Mouse (Mus musculus) adrenal gland, postnatal 25 days (tissue): ENCODE results near the gene Ufd1. TPM values are rescaled to one million over a fixed set of nuclear protein-coding genes. Genes with fewer than 3 reads are reported as not detected.

Experiments used
- DNase-seq: peaks from one replicate; pipeline ENCODE4 v3.0.0; 2021; ENCODE audit warnings: mixed read lengths
- long read RNA-seq: library from polyadenylated mRNA; stranded (forward); transcript quantifications from one replicate; pipeline ENCODE4 v2.0.0, GENCODE M21; 2021
- total RNA-seq: library from RNA; stranded (reverse); gene quantifications from 2 replicates; pipeline ENCODE4 v1.2.3, GENCODE M21; 2021

Gene Ufd1
- 95.5 and 124 TPM in 2 replicates for total RNA-seq
- long read RNA-seq, transcript Ufd1-201 (12 exons, 1,996 nt), result major isoform, 62 of 92 reads
- long read RNA-seq, partial matches to known transcripts, result 10 of 92 reads
- long read RNA-seq, other reads (novel, unspliced or antisense), result 20 of 92 reads

- peak; percentile 86 for DNase-seq
Observed at GRCm38 (mm10) chr16:18811468-18812384, at the start of gene Ufd1, which contains the start of gene Cdc45. TSS of gene Ufd1 (plus strand) at chr16:18811779. TSS of gene Cdc45 (minus strand) at chr16:18811987.

- DNase-seq, result no peak
Observed at GRCm38 (mm10) chr16:18762960-18763359, 48.6 kb upstream of the Ufd1 start.

- no peak for DNase-seq
Observed at GRCm38 (mm10) chr16:18766390-18766789, 45.2 kb upstream of the Ufd1 start.

- DNase-seq, result no peak
Observed at GRCm38 (mm10) chr16:18769501-18769900, 42.1 kb upstream of the Ufd1 start.

- no peak for DNase-seq
Observed at GRCm38 (mm10) chr16:18773936-18774335, 37.6 kb upstream of the Ufd1 start.

- DNase-seq, result peak; percentile 32
Observed at GRCm38 (mm10) chr16:18775621-18776555, 35.7 kb upstream of the Ufd1 start.

GRCm38 (mm10) chr16:18776556-18777100, 35.0 kb upstream of the Ufd1 start, which contains the start of gene Cldn5:
TSS of gene Cldn5 (plus strand) at chr16:18776847.
- peak; percentile 46 for DNase-seq

GRCm38 (mm10) chr16:18777101-18778080, 34.2 kb upstream of the Ufd1 start:
- peak; percentile 28 for DNase-seq

- DNase-seq, result no peak
Observed at GRCm38 (mm10) chr16:18778461-18778860, 33.1 kb upstream of the Ufd1 start.

- DNase-seq, result no peak
Observed at GRCm38 (mm10) chr16:18781810-18782209, 29.8 kb upstream of the Ufd1 start.

GRCm38 (mm10) chr16:18785025-18785424, 26.6 kb upstream of the Ufd1 start:
- DNase-seq, result no peak

GRCm38 (mm10) chr16:18785485-18785884, 26.1 kb upstream of the Ufd1 start:
- DNase-seq, result no peak

GRCm38 (mm10) chr16:18786652-18787051, 24.9 kb upstream of the Ufd1 start:
- no peak for DNase-seq

- no peak for DNase-seq
Observed at GRCm38 (mm10) chr16:18788627-18789406, 22.8 kb upstream of the Ufd1 start.

GRCm38 (mm10) chr16:18795223-18795899, 16.2 kb upstream of the Ufd1 start:
- no peak for DNase-seq

GRCm38 (mm10) chr16:18796645-18797044, 14.9 kb upstream of the Ufd1 start:
- DNase-seq, result no peak

- DNase-seq, result no peak
Observed at GRCm38 (mm10) chr16:18798151-18798550, 13.4 kb upstream of the Ufd1 start.

- peak; percentile 44 for DNase-seq
Observed at GRCm38 (mm10) chr16:18798841-18799240, 12.7 kb upstream of the Ufd1 start.

GRCm38 (mm10) chr16:18805746-18806145, 5.8 kb upstream of the Ufd1 start:
- DNase-seq, result peak; percentile 35
